Mouse (Mus musculus) inflammation-experienced regulatory T-cells, adult 6 months (primary cell): ENCODE data around the gene Crx. TPM values are rescaled to one million over a fixed set of nuclear protein-coding genes. Genes with fewer than 3 reads are reported as not detected.

Experiments
- ATAC-seq: one replicate; pipeline ENCODE4 v1.8.0; 2017
- polyA plus RNA-seq, 3 experiments: library from polyadenylated mRNA; unstranded; fragments of 100-300 nt; shearing (Covaris generic); gene quantifications; one replicate each; pipeline ENCODE4 v1.2.1; 2017

The Crx gene
- polyA plus RNA-seq, 3 experiments from 2014 or later = not detected

- ATAC-seq = no peak
Observed at GRCm38 (mm10) chr7:15839578-15839977, 40.2 kb downstream of the Crx start, which contains the start of gene Obox6. Gene Obox6 (minus strand): TSS chr7:15839678.

Other genes starting within 250 kb of the Crx start
- gene Obox3, start 240.1 kb downstream of the Crx start, polyA plus RNA-seq = under 1 TPM in 1 of 3 experiments, not detected in 2; 0.19 TPM
- not detected for gene Obox5, start 129.8 kb downstream of the Crx start, polyA plus RNA-seq
- not detected for gene Obox6, start 40.3 kb downstream of the Crx start, polyA plus RNA-seq
- not detected for gene Crxos, start 2.6 kb upstream of the Crx start, polyA plus RNA-seq
- 100 to 1,000 TPM; 681 to 943 (median 889) TPM for gene Selenow, start 42.4 kb upstream of the Crx start, polyA plus RNA-seq
- gene Nop53, start 66.1 kb upstream of the Crx start, polyA plus RNA-seq = 100 to 1,000 TPM; 272 to 320 (median 288) TPM
- under 1 TPM in 2 of 3 experiments, not detected in 1; 0.19 to 0.34 TPM for gene Ehd2, start 87.6 kb upstream of the Crx start, polyA plus RNA-seq
- 1 to 10 TPM; 2.7 to 4.4 (median 4.2) TPM for gene Bicra, start 168.0 kb upstream of the Crx start, polyA plus RNA-seq
- under 1 TPM in 1 of 3 experiments, not detected in 2; 0.07 TPM for gene Zfp541, start 181.8 kb upstream of the Crx start, polyA plus RNA-seq
- 100 to 1,000 TPM; 191 to 298 (median 208) TPM for gene Napa, start 218.5 kb upstream of the Crx start, polyA plus RNA-seq
- gene Kptn, start 239.9 kb upstream of the Crx start, polyA plus RNA-seq = 10 to 100 TPM; 18.7 to 23.5 (median 19.2) TPM
- gene Slc8a2, start 249.9 kb upstream of the Crx start, polyA plus RNA-seq = not detected